Mouse (Mus musculus) lung, postnatal 14 days (tissue): ENCODE measurements around the gene Fam189a2.

Source experiments
- DNase-seq: peaks from one replicate; pipeline ENCODE4 v3.0.0; 2021

Fam189a2 gene

DNA sequence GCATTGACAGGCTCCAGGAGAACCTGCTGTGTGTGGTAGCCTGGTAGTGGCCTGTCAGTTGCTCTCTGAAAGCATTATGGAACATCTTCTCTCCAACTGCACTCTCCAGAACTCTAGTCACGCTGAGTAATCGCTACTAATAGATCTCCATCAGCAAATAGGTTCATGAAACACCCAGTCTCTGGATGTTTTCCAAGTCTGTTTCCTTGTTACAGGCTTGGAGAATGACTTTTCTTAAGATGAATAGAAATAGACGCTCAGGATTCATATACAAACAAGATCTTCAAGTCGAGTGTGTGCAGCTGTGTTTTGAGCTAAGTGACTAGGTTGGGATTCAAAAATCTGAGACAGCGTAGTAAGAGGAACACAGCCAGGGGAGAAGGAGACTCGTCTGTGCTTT is 106.8 kb downstream of the Fam189a2 start:
- DNase-seq: no peak
